Mouse (Mus musculus) forebrain, embryonic 13.5 days (tissue): ENCODE measurements around the gene Gpx5. TPM values are rescaled to one million over a fixed set of nuclear protein-coding genes. Genes with fewer than 3 reads are reported as not detected.

ENCODE experiments used
- ATAC-seq: fragments of 200-750 bp; cut with Nextera tagmentation; 2 replicates; pipeline ENCODE4 v1.8.0; 2017
- H3K27ac ChIP-seq: fragments of 300-500 bp; sonication (generic); 2 replicates; pipeline ENCODE4 v1.5.1; 2015; ENCODE audit warnings: inconsistent platforms, mild to moderate bottlenecking, moderate library complexity
- H3K27me3 ChIP-seq: fragments of 300-500 bp; sonication (generic); 2 replicates; pipeline ENCODE4 v1.6.1; 2015; ENCODE audit warnings: mild to moderate bottlenecking, inconsistent platforms
- H3K36me3 ChIP-seq: fragments of 300-500 bp; sonication (generic); 2 replicates; pipeline ENCODE4 v1.6.1; 2015; ENCODE audit warnings: mild to moderate bottlenecking, inconsistent platforms; ENCODE audit not compliant: poor library complexity, severe bottlenecking
- H3K4me1 ChIP-seq: fragments of 300-500 bp; sonication (generic); 2 replicates; pipeline ENCODE4 v1.6.1; 2015; ENCODE audit warnings: inconsistent platforms
- H3K4me2 ChIP-seq: fragments of 300-500 bp; sonication (generic); 2 replicates; pipeline ENCODE4 v1.6.1; 2015; ENCODE audit warnings: inconsistent platforms, mild to moderate bottlenecking, moderate library complexity
- H3K4me3 ChIP-seq: fragments of 300-500 bp; sonication (generic); 2 replicates; pipeline ENCODE4 v1.5.1; 2015; ENCODE audit warnings: mild to moderate bottlenecking, inconsistent platforms
- H3K9ac ChIP-seq: fragments of 300-500 bp; sonication (generic); 2 replicates; pipeline ENCODE4 v1.6.1; 2015; ENCODE audit warnings: mild to moderate bottlenecking, inconsistent platforms
- H3K9me3 ChIP-seq: fragments of 300-500 bp; sonication (generic); replicated peaks from 2 replicates; pipeline ENCODE4 v1.6.1; 2016; ENCODE audit warnings: inconsistent platforms
- WGBS: fragments of 180-500 bp; shearing (Covaris S2); methylation state at CpG from one replicate; pipeline ENCODE4 v1.1.7; 2015; 5-methylcytosine and 5-hydroxymethylcytosine counted together
- polyA plus RNA-seq: library from polyadenylated mRNA; unstranded; fragments of >200 nt; fragmentation: Nextera tagmentation; extraction: Ambion mirVana; gene quantifications from 2 replicates; pipeline ENCODE4 v1.2.1, GENCODE M21; 2015

The Gpx5 gene
- polyA plus RNA-seq, 1 experiment from 2014 or later = not detected

- no peak for ATAC-seq
- no peaks in the 10 kb centered on the region for H3K9me3 ChIP-seq
- H3K36me3 ChIP-seq = no peaks in the 10 kb centered on the region
- H3K4me2 ChIP-seq = no peak overlapping the region
- WGBS = 79% methylated on average over 3 of the region's 3 CpGs
- no peak overlapping the region for H3K4me3 ChIP-seq
- no peak overlapping the region for H3K9ac ChIP-seq
- no peaks in the 10 kb centered on the region for H3K4me1 ChIP-seq
- no peaks in the 10 kb centered on the region for H3K27me3 ChIP-seq
- H3K27ac ChIP-seq = no peak overlapping the region
Observed at GRCm38 (mm10) chr13:21304483-21305066, 12.0 kb upstream of the Gpx5 start.

DNA sequence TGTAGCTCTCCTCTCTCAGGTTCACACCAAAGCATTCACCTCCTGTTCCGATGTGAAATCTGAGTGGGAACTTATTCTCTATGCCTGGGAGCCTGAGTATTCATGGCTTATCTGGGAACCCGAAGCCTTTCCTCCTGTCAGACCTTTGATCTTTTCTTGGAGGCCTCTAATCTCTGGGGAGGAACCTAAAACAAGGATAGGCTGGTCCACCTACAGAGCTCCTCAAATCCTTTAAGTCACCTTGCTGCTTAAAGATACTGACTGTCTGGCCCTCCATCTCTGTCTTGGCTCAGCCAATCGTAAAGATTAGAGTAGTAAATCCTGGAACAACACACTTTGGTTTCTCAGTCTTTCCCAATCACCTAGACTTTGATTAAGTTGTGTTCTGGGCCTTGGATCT lies 6.0 kb upstream of the Gpx5 start:
- H3K36me3 ChIP-seq = no peaks in the 10 kb centered on the region
- no peaks in the 10 kb centered on the region for H3K9me3 ChIP-seq
- no peak overlapping the region for H3K27ac ChIP-seq
- 36% methylated on average over 3 of the region's 3 CpGs for WGBS
- no peak overlapping the region for H3K9ac ChIP-seq
- H3K4me2 ChIP-seq = no peak overlapping the region
- H3K27me3 ChIP-seq = no peaks in the 10 kb centered on the region
- no peaks in the 10 kb centered on the region for H3K4me1 ChIP-seq
- no peak for ATAC-seq
- H3K4me3 ChIP-seq = no peak overlapping the region

DNA sequence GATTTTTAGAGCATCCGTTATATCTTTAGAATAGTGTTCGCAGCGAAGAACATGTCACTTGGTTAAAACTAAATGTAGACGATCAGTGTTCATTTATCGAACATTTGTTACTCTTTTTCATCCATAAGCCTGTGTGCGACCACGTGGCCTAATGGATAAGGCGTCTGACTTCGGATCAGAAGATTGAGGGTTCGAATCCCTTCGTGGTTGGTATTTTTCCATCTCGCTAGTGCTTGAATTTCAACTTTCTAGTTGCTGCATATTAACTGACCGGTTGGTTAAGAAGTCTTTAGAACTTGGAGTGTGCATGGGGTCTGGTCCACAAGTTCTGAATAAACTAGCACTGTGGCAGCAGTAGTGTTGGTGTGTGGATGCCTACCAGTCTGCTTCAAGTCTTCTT lies 13.0 kb downstream of the Gpx5 start:
- Histone ChIP-seq H3K4me3 (peak overlapping the region; percentile 49), H3K9ac (peak overlapping the region; percentile 54), H3K27me3 (peaks cover 11% of the 10 kb centered on the region), H3K27ac (no peak overlapping the region), H3K4me2 (peak overlapping the region; percentile 65), H3K4me1 (peaks cover 11% of the 10 kb centered on the region; the same call in 1 of the 2 replicates), H3K9me3 (no peaks in the 10 kb centered on the region), H3K36me3 (no peaks in the 10 kb centered on the region)
- under 1% methylated on average over 13 of the region's 13 CpGs for WGBS
- peak; percentile 73 for ATAC-seq

DNA sequence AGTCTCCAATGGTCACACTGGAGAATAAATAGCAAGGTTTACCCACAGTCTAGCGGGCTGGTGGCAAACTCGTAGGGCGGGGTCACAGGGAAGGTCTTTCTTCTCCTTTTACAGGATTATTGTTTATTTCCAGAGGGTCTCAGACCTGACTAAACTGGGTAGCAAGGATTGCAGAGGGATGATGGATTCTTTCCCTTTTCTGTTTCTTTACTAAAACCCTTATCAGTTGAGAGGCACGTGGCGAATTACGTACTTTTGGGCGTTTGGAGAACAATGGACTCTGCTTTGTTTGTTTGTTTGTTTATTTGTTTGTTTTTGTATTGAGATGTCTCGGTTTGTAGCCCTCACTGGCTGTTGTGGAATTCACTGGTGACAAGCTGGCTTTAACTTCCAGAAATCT lies 13.5 kb downstream of the Gpx5 start:
- Histone ChIP-seq H3K27me3 (peaks cover 11% of the 10 kb centered on the region), H3K4me1 (peaks cover 11% of the 10 kb centered on the region; the same call in 1 of the 2 replicates), H3K9me3 (no peaks in the 10 kb centered on the region), H3K4me3 (peak overlapping the region; percentile 49), H3K4me2 (peak overlapping the region; percentile 65), H3K9ac (peak overlapping the region; percentile 54), H3K27ac (no peak overlapping the region), H3K36me3 (no peaks in the 10 kb centered on the region)
- 6% methylated on average over 8 of the region's 8 CpGs for WGBS
- ATAC-seq = no peak

DNA sequence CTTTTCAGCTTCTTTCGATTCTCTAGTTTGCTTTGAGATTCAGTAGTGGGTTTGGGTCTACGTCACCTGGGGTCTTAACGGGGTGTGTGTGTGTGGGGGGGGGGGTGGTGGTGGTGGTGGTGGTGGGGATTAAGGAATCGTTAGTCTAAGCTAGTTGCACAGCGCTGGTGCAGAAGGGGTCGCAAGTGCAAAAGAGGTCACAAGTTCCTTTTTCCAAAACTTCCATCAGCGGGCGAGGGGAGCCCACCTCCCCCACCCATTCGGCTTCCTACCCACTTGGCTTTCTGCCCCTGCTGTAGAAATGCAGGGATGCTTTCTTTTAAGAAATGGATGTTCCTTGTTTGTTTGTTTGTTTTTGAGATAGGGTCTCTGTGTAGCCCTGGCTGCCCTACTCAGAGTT lies 16.0 kb downstream of the Gpx5 start:
- Histone ChIP-seq H3K4me2 (peak overlapping the region; percentile 64), H3K4me1 (peaks cover 11% of the 10 kb centered on the region; the same call in 1 of the 2 replicates), H3K36me3 (no peaks in the 10 kb centered on the region), H3K4me3 (peak overlapping the region; percentile 62), H3K27me3 (peaks cover 16% of the 10 kb centered on the region), H3K27ac (no peak overlapping the region), H3K9ac (peak overlapping the region; percentile 74), H3K9me3 (no peaks in the 10 kb centered on the region)
- no peak for ATAC-seq
- WGBS = 0% methylated on average over 9 of the region's 9 CpGs

- Histone ChIP-seq H3K36me3 (no peaks in the 10 kb centered on the region), H3K4me3 (peak overlapping the region; percentile 62), H3K9ac (peak overlapping the region; percentile 74), H3K27me3 (peaks cover 16% of the 10 kb centered on the region), H3K4me1 (peaks cover 11% of the 10 kb centered on the region; the same call in 1 of the 2 replicates), H3K4me2 (peak overlapping the region; percentile 64), H3K9me3 (no peaks in the 10 kb centered on the region), H3K27ac (0 out of 2 replicates have a peak overlapping the region, but pooled peaks have one; percentile 3)
- peak; percentile 82 for ATAC-seq
- WGBS = under 1% methylated on average over 25 of the region's 25 CpGs
Observed at GRCm38 (mm10) chr13:21275815-21276550, 16.5 kb downstream of the Gpx5 start.

GRCm38 (mm10) chr13:21275021-21275814 lies 17.3 kb downstream of the Gpx5 start:
- peak; percentile 78 for ATAC-seq
- Histone ChIP-seq H3K9ac (peak overlapping the region; percentile 60), H3K4me2 (peak overlapping the region; percentile 64), H3K27ac (peak overlapping the region; percentile 44), H3K36me3 (no peaks in the 10 kb centered on the region), H3K4me3 (peak overlapping the region; percentile 62), H3K9me3 (no peaks in the 10 kb centered on the region), H3K27me3 (peaks cover 16% of the 10 kb centered on the region), H3K4me1 (peaks cover 11% of the 10 kb centered on the region; the same call in 1 of the 2 replicates)
- WGBS = under 1% methylated on average over 29 of the region's 29 CpGs

DNA sequence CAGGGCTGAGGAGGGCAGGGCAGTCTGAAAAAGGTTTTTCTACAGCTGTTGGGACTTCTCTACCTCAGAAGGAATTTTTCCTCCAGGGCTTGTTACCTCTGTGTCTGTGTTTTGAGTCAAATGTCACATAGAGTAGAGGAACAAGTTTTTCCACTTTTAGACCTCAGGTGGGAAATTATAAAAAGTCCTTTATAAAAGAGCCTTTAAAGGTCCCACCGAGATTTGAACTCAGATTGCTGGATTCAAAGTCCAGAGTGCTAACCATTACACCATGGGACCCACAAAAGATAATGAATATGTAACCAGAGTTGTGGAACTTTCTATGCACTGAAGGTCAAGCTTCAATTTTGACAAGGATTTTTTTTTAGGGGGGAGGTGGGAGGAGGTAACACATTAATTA lies 24.3 kb downstream of the Gpx5 start:
- no peak overlapping the region for H3K27ac ChIP-seq

DNA sequence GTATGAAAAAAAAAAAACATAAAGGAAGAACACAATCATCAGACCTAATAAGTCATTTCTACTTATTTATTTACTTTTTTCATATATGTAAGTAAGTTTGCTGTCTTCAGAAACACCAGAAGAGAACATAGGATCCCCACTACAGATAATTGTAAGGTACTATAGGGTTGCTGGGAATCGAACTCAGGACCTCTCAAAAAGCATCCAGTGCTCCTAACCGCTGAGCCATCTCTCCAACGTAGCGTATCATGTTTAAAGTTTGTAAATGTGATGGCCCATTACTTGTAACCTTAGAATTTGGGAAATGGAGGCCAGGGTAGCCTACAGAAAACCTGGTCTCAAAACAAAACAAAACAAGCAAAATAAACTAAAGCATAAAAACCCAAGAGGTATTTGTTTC lies 25.0 kb downstream of the Gpx5 start:
- 0 out of 2 replicates have a peak overlapping the region, but pooled peaks have one; percentile 12 for H3K4me3 ChIP-seq
- no peaks in the 10 kb centered on the region for H3K9me3 ChIP-seq
- H3K4me1 ChIP-seq = peaks cover 7% of the 10 kb centered on the region
- WGBS = 16% methylated on average over 4 of the region's 4 CpGs
- H3K27me3 ChIP-seq = peaks cover 11% of the 10 kb centered on the region
- H3K36me3 ChIP-seq = no peaks in the 10 kb centered on the region
- no peak overlapping the region for H3K27ac ChIP-seq
- no peak overlapping the region; the same call in 1 of the 2 replicates for H3K9ac ChIP-seq
- ATAC-seq = no peak
- peak overlapping the region; percentile 33; the same call in 1 of the 2 replicates for H3K4me2 ChIP-seq

More for the DNA sequence above, 24.3 kb downstream of the Gpx5 start:
- WGBS = 2% methylated on average over 1 of the region's 1 CpGs
- Histone ChIP-seq H3K9me3 (no peaks in the 10 kb centered on the region), H3K4me1 (peaks cover 7% of the 10 kb centered on the region), H3K4me2 (peak overlapping the region; percentile 33), H3K36me3 (no peaks in the 10 kb centered on the region), H3K27me3 (peaks cover 9% of the 10 kb centered on the region; the same call in 1 of the 2 replicates), H3K4me3 (0 out of 2 replicates have a peak overlapping the region, but pooled peaks have one; percentile 12), H3K9ac (no peak overlapping the region)
- ATAC-seq = no peak

DNA sequence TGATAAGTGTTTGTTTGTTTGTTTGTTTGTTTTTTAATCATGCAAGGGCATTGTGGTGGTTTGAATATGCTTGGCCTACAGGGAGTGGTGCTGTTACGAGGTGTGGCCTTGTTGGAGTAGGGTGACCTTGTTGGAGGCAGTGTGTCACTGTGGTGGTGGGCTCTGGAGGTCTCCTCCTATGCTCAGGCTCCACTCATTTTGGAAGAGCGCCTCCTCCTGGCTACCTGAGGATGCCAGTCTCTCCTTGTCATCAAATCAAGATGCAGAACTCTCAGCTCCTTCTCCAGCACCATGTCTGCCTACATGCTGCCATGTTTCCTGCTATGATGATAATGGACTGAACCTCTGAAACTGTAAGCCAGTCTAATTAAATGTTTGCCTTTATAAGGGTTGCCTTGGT lies 26.8 kb downstream of the Gpx5 start:
- peaks cover 15% of the 10 kb centered on the region for H3K27me3 ChIP-seq
- no peaks in the 10 kb centered on the region for H3K9me3 ChIP-seq
- no peak overlapping the region for H3K27ac ChIP-seq
- H3K4me3 ChIP-seq = no peak overlapping the region
- no peak overlapping the region for H3K4me2 ChIP-seq
- no peaks in the 10 kb centered on the region for H3K36me3 ChIP-seq
- 55% methylated on average over 2 of the region's 2 CpGs for WGBS
- ATAC-seq = no peak
- no peak overlapping the region for H3K9ac ChIP-seq
- H3K4me1 ChIP-seq = peaks cover 7% of the 10 kb centered on the region

GRCm38 (mm10) chr13:21264366-21264765 lies 28.2 kb downstream of the Gpx5 start:
- WGBS = 2% methylated on average over 11 of the region's 11 CpGs
- Histone ChIP-seq H3K36me3 (no peaks in the 10 kb centered on the region), H3K9me3 (no peaks in the 10 kb centered on the region), H3K27ac (no peak overlapping the region), H3K4me2 (peak overlapping the region; percentile 51), H3K4me3 (peak overlapping the region; percentile 41), H3K9ac (peak overlapping the region; percentile 27; the same call in 1 of the 2 replicates), H3K4me1 (peaks cover 13% of the 10 kb centered on the region), H3K27me3 (peaks cover 15% of the 10 kb centered on the region)
- ATAC-seq = no peak
